Mouse (Mus musculus) stomach, postnatal 0 days (tissue): ENCODE results near the gene Zfp653.

Experiments
- CTCF ChIP-seq: IDR thresholded peaks from 2 replicates; pipeline ENCODE4 v1.5.1; 2016; ENCODE audit warnings: antibody characterized with exemption, low read depth, mild to moderate bottlenecking, moderate library complexity
- EP300 ChIP-seq: optimal IDR thresholded peaks from 2 replicates; pipeline ENCODE3; 2016; ENCODE audit warnings: antibody characterized with exemption

GRCm38 (mm10) chr9:22087034-22087618 is 15.9 kb upstream of the Zfp653 start:
- no peak for TF ChIP-seq CTCF
- TF ChIP-seq EP300, result no peak
